Mouse (Mus musculus): ENCODE measurements around the gene Osbpl6.

- TF ChIP-seq CTCF (conservative IDR thresholded peaks at IDR 0.05; ENCODE audit: insufficient read depth, insufficient read length, low read depth, low read length) (no peak), POLR2A (IDR thresholded peaks at IDR 0.05; ENCODE audit: low read depth, low read length) (no peak)
Observed at GRCm38 (mm10) chr2:76475788-76476187, 69.5 kb downstream of the Osbpl6 start.

Data from kidney, adult 2 months (tissue).